ENCODE assay signal across 9 mouse cellular contexts in the genomic region with DNA sequence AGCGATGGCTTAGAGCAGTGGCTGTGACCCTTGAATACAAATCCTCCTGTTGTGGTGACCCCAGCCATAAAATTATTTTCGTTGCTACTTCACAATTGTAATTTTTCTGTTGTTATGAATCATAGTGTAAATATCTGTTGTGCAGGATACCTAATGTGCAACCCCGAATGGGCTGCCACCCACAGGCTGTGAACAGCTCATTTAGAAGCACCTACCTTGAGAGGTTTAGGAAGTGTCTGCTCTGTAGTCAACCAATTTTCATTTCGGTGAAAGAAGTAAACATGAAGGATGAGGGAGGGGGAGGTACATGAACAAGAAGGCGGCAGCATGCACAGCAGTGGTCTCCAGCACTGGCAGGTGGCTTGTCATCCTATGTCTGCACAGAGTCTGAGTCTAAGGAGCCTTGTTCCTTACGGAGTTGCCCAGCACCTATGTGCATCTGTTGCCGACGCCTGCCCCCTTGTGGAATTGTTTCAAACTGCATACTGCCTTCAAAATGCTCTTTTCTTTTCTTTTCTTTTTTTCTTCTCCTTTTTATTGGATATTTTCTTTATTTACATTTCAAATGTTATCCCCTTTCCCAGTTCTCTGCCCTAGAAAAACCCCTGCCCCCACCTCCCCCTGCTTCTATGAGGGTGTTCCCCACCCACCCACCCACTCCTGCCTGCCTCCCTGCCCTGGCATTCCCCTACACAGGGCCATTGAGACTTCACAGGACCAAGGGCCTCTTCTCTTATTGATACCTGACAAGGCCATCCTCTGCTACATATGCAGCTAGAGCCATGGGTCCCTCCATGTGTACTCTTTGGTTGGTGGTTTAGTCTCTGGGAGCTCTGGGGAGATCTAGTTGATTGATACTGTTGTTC. TPM values are rescaled to one million over a fixed set of nuclear protein-coding genes. Genes with fewer than 3 reads are reported as not detected.
DNase-seq lines count a peak whose midpoint lies in the region; ATAC-seq and TF ChIP-seq lines count a peak whose summit lies in the region.
"Had no signal": no experiment of that assay in that cellular context is flagged by ENCODE, and none has a peak within 500 bp of the region (broad histone marks: within the 10 kb centered on the region; RNA-seq: fewer than 3 reads in every experiment).

No protein-coding gene starts in this region.

- H3K27me3 ChIP-seq in heart, postnatal 0 days (ENCODE audit: control insufficient read depth, insufficient read depth, low read length) = no peaks in the 10 kb centered on the region
- no peaks in the 10 kb centered on the region for H3K27me3 ChIP-seq in heart, embryonic 10.5 days (ENCODE audit: insufficient read depth, poor library complexity, severe bottlenecking)
- no peaks in the 10 kb centered on the region for H3K27me3 ChIP-seq in midbrain, embryonic 10.5 days (ENCODE audit: low read depth, poor library complexity, severe bottlenecking)
- H3K27me3 ChIP-seq: lung, embryonic 15.5 days had no signal

- no peak overlapping the region for H3K4me3 ChIP-seq in heart, postnatal 0 days (ENCODE audit: low read depth, low read length)
- no peak overlapping the region for H3K4me3 ChIP-seq in heart, embryonic 10.5 days
- H3K4me3 ChIP-seq in midbrain, embryonic 10.5 days = no peak overlapping the region
- H3K4me3 ChIP-seq: lung, embryonic 15.5 days had no signal

- peak; percentile 78 for TF ChIP-seq CTCF in heart, postnatal 0 days (IDR thresholded peaks at IDR 0.05; ENCODE audit: low read depth)

- WGBS in heart, postnatal 0 days = 40% methylated on average over 8 of the region's 8 CpGs
- 42% methylated on average over 8 of the region's 8 CpGs for WGBS in heart, embryonic 10.5 days
- WGBS in midbrain, embryonic 10.5 days = 47% methylated on average over 8 of the region's 8 CpGs

- no peak overlapping the region for H3K9ac ChIP-seq in heart, postnatal 0 days (replicated peaks; ENCODE audit: low read depth, low read length)
- H3K9ac ChIP-seq: lung, embryonic 15.5 days had no signal

- no peak for ATAC-seq in heart, postnatal 0 days (ENCODE audit: insufficient read depth, low read depth)

- no peaks in the 10 kb centered on the region for H3K9me3 ChIP-seq in heart, postnatal 0 days (replicated peaks; ENCODE audit: control insufficient read depth, low read length)
- no peaks in the 10 kb centered on the region for H3K9me3 ChIP-seq in heart, embryonic 10.5 days
- H3K9me3 ChIP-seq in midbrain, embryonic 10.5 days (replicated peaks) = no peaks in the 10 kb centered on the region
- H3K9me3 ChIP-seq: lung, embryonic 15.5 days had no signal

- no peak overlapping the region for H3K27ac ChIP-seq in heart, postnatal 0 days (ENCODE audit: low read depth)
- H3K27ac ChIP-seq in heart, embryonic 10.5 days = no peak overlapping the region
- no peak overlapping the region for H3K27ac ChIP-seq in midbrain, embryonic 10.5 days (replicated peaks)
- H3K27ac ChIP-seq: lung, embryonic 15.5 days had no signal

- no peak overlapping the region for H3K4me2 ChIP-seq in heart, postnatal 0 days (ENCODE audit: low read depth, low read length)
- H3K4me2 ChIP-seq: lung, embryonic 15.5 days had no signal

- peak; percentile 17 for DNase-seq in heart, postnatal 0 days (ENCODE audit: low spot score)
- no peak for DNase-seq in heart, embryonic 10.5 days (ENCODE audit: low spot score)
- peak; percentile 22 for DNase-seq in Muller cell, postnatal 12 days (ENCODE audit: inconsistent ontology term)
- peak; percentile 45 to 63 for DNase-seq in cerebellum, postnatal 4 days (ENCODE audit: low spot score in 2 of 2)
- peak; percentile 57 for DNase-seq in gastrocnemius, postnatal 10 days
- peak; percentile 44 to 82 for DNase-seq in layer of hippocampus, postnatal 25 days (ENCODE audit: extremely low spot score in 1 of 2, low spot score in 1 of 2)
- peak; percentile 52 for DNase-seq in midbrain, embryonic 10.5 days (ENCODE audit: low spot score)
- DNase-seq in spleen, postnatal 10 days (ENCODE audit: low spot score in 2 of 2) = peak; percentile 25 to 67

- H3K4me1 ChIP-seq in heart, postnatal 0 days (ENCODE audit: control insufficient read depth, insufficient read depth) = no peaks in the 10 kb centered on the region
- H3K4me1 ChIP-seq in heart, embryonic 10.5 days = peaks cover 7% of the 10 kb centered on the region
- no peaks in the 10 kb centered on the region for H3K4me1 ChIP-seq in midbrain, embryonic 10.5 days
- H3K4me1 ChIP-seq: lung, embryonic 15.5 days had no signal

- no peak for TF ChIP-seq EP300 in heart, postnatal 0 days (IDR thresholded peaks at IDR 0.05; ENCODE audit: low read depth)

- H3K36me3 ChIP-seq in heart, postnatal 0 days (replicated peaks; ENCODE audit: control insufficient read depth, insufficient read depth, low read length) = no peaks in the 10 kb centered on the region
- H3K36me3 ChIP-seq in heart, embryonic 10.5 days = no peaks in the 10 kb centered on the region
- no peaks in the 10 kb centered on the region for H3K36me3 ChIP-seq in midbrain, embryonic 10.5 days
- H3K36me3 ChIP-seq: lung, embryonic 15.5 days had no signal

RNA-seq across cellular contexts. Expression of a gene that starts 25.8 kb away (rescaled TPM):
- 35.4 and 51.6 TPM in 2 replicates for total RNA-seq in heart, postnatal 0 days (2014; rRNA removed; ENCODE audit: low replicate concordance)
- 106 and 107 TPM in 2 replicates for polyA plus RNA-seq in heart, postnatal 0 days (2015; fragmentation: Nextera tagmentation; extraction: Ambion mirVana)
- polyA plus RNA-seq in heart, embryonic 10.5 days (2016; fragmentation: Nextera tagmentation; extraction: Ambion mirVana) = 110 and 116 TPM in 2 replicates
- total RNA-seq in gastrocnemius, postnatal 10 days (2021) = 100 to 1,000 TPM; 106 to 125 TPM
- total RNA-seq in layer of hippocampus, postnatal 25 days (2021) = 100 to 1,000 TPM; 119 to 140 TPM
- 127 and 128 TPM in 2 replicates for polyA plus RNA-seq in midbrain, embryonic 10.5 days (2016; fragmentation: Nextera tagmentation; extraction: Ambion mirVana)

RNA-seq across cellular contexts. Expression of a gene that starts 29.3 kb away (rescaled TPM):
- total RNA-seq in heart, postnatal 0 days (2014; rRNA removed; ENCODE audit: low replicate concordance) = not detected in 2 replicates
- not detected in 2 replicates for polyA plus RNA-seq in heart, postnatal 0 days (2015; fragmentation: Nextera tagmentation; extraction: Ambion mirVana)
- not detected in 2 replicates for polyA plus RNA-seq in heart, embryonic 10.5 days (2016; fragmentation: Nextera tagmentation; extraction: Ambion mirVana)
- not detected for total RNA-seq in gastrocnemius, postnatal 10 days (2021)
- total RNA-seq in layer of hippocampus, postnatal 25 days (2021) = under 1 TPM; 0.49 to 0.94 TPM
- polyA plus RNA-seq in midbrain, embryonic 10.5 days (2016; fragmentation: Nextera tagmentation; extraction: Ambion mirVana) = 0.29 TPM in 1 of 2 replicates, not detected in the other
- polyA plus RNA-seq: lung, embryonic 15.5 days had no signal
